Comparison of ENCODE assay signal across 8 mouse cellular contexts in genomic region chrX:41910471-41910870, GRCm38 (mm10). TPM values are rescaled to one million over a fixed set of nuclear protein-coding genes. Genes with fewer than 3 reads are reported as not detected.
DNase-seq lines count a peak whose midpoint lies in the region; ATAC-seq lines count a peak whose summit lies in the region.

No protein-coding gene starts in this region.

- H3K27me3 ChIP-seq in lung, embryonic 15.5 days = no peaks in the 10 kb centered on the region
- no peaks in the 10 kb centered on the region for H3K27me3 ChIP-seq in intestine, embryonic 16.5 days (replicated peaks; ENCODE audit: control insufficient read depth, insufficient read depth, low read length)
- H3K27me3 ChIP-seq in neural tube, embryonic 15.5 days (replicated peaks) = no peaks in the 10 kb centered on the region

- H3K36me3 ChIP-seq in lung, embryonic 15.5 days = no peaks in the 10 kb centered on the region
- no peaks in the 10 kb centered on the region for H3K36me3 ChIP-seq in intestine, embryonic 16.5 days (ENCODE audit: control insufficient read depth, insufficient read depth, low read length)
- no peaks in the 10 kb centered on the region for H3K36me3 ChIP-seq in neural tube, embryonic 15.5 days

- no peaks in the 10 kb centered on the region for H3K4me1 ChIP-seq in lung, embryonic 15.5 days
- no peaks in the 10 kb centered on the region for H3K4me1 ChIP-seq in intestine, embryonic 16.5 days (ENCODE audit: control insufficient read depth, insufficient read depth, low read length)
- peaks cover 9% of the 10 kb centered on the region for H3K4me1 ChIP-seq in neural tube, embryonic 15.5 days

- peak overlapping the region; percentile 61 for H3K9ac ChIP-seq in lung, embryonic 15.5 days
- H3K9ac ChIP-seq in intestine, embryonic 16.5 days (ENCODE audit: low read depth, low read length) = peak overlapping the region; percentile 74
- H3K9ac ChIP-seq in neural tube, embryonic 15.5 days (replicated peaks) = peak overlapping the region; percentile 60

- H3K27ac ChIP-seq in lung, embryonic 15.5 days = no peak overlapping the region
- no peak overlapping the region for H3K27ac ChIP-seq in intestine, embryonic 16.5 days (ENCODE audit: low read length)
- H3K27ac ChIP-seq in neural tube, embryonic 15.5 days (replicated peaks) = no peak overlapping the region

- ATAC-seq in lung, embryonic 15.5 days (ENCODE audit: borderline replicate concordance, extremely low read depth, low FRiP score, low TSS enrichment) = no peak
- ATAC-seq in intestine, embryonic 16.5 days = no peak
- ATAC-seq in neural tube, embryonic 15.5 days (ENCODE audit: low FRiP score) = no peak

- peak overlapping the region; percentile 56 for H3K4me2 ChIP-seq in lung, embryonic 15.5 days
- peak overlapping the region; percentile 51 for H3K4me2 ChIP-seq in intestine, embryonic 16.5 days (ENCODE audit: low read depth, low read length)
- H3K4me2 ChIP-seq in neural tube, embryonic 15.5 days = peak overlapping the region; percentile 63

- H3K9me3 ChIP-seq in lung, embryonic 15.5 days = no peaks in the 10 kb centered on the region
- H3K9me3 ChIP-seq in intestine, embryonic 16.5 days (ENCODE audit: control insufficient read depth, low read length) = no peaks in the 10 kb centered on the region
- H3K9me3 ChIP-seq in neural tube, embryonic 15.5 days (replicated peaks) = no peaks in the 10 kb centered on the region

- peak overlapping the region; percentile 64 for H3K4me3 ChIP-seq in lung, embryonic 15.5 days
- H3K4me3 ChIP-seq in intestine, embryonic 16.5 days (ENCODE audit: low read length) = peak overlapping the region; percentile 65
- H3K4me3 ChIP-seq in neural tube, embryonic 15.5 days (replicated peaks) = peak overlapping the region; percentile 58

- DNase-seq in lung, adult 18-20 months = no peak
- DNase-seq in embryo, embryonic 10.5 days (ENCODE audit: low spot score) = peak; percentile 17
- DNase-seq in thymus, postnatal 25 days = no peak
- no peak for DNase-seq in kidney, adult 18-20 months
- no peak for DNase-seq in thymus, adult 18-20 months

- WGBS in lung, embryonic 15.5 days = 8% methylated on average over 9 of the region's 9 CpGs
- WGBS in intestine, embryonic 16.5 days = 6% methylated on average over 9 of the region's 9 CpGs
- WGBS in neural tube, embryonic 15.5 days = 17% methylated on average over 9 of the region's 9 CpGs

RNA-seq across cellular contexts. Expression of gene Thoc2, which starts 10.0 kb away (rescaled TPM):
- 73.6 and 80.9 TPM in 2 replicates for polyA plus RNA-seq in lung, embryonic 15.5 days (2015; fragmentation: Nextera tagmentation; extraction: Ambion mirVana)
- 52.1 and 61.4 TPM in 2 replicates for polyA plus RNA-seq in intestine, embryonic 16.5 days (2015; fragmentation: Nextera tagmentation; extraction: Ambion mirVana)
- polyA plus RNA-seq in neural tube, embryonic 15.5 days (2015; fragmentation: Nextera tagmentation; extraction: Ambion mirVana) = 72.1 and 74.9 TPM in 2 replicates
